Mouse (Mus musculus) c-Kit-negative CD71-positive TER-119-positive erythroid progenitor cells, embryonic 14.5 days (primary cell): ENCODE data around the gene Gpnmb.
A peak's percentile ranks its signal among the peaks of the same experiment; 100 is the strongest.

Source experiments
- DNase-seq: peaks from one replicate; pipeline ENCODE4 v3.0.0-alpha.2; 2013; ENCODE audit warnings: low read depth, low spot score

Gene Gpnmb

GRCm38 (mm10) chr6:49031230-49031629 is 5.1 kb upstream of the Gpnmb start:
- no peak for DNase-seq

GRCm38 (mm10) chr6:49032783-49033182 is 3.6 kb upstream of the Gpnmb start:
- DNase-seq, result no peak

- no peak for DNase-seq
These were observed 919 bp downstream of the Gpnmb start for GRCm38 (mm10) chr6:49037268-49037662.

- DNase-seq, result no peak
These were observed 3.3 kb downstream of the Gpnmb start for GRCm38 (mm10) chr6:49039470-49040180.

GRCm38 (mm10) chr6:49046502-49046901 is 10.2 kb downstream of the Gpnmb start:
- no peak for DNase-seq

- no peak for DNase-seq
These were observed 10.6 kb downstream of the Gpnmb start for GRCm38 (mm10) chr6:49046976-49047375.

GRCm38 (mm10) chr6:49047848-49048247 is 11.5 kb downstream of the Gpnmb start:
- DNase-seq, result no peak

- DNase-seq, result no peak
These were observed 12.0 kb downstream of the Gpnmb start for GRCm38 (mm10) chr6:49048395-49048794.

GRCm38 (mm10) chr6:49050677-49051410 is 14.5 kb downstream of the Gpnmb start:
- no peak for DNase-seq

- DNase-seq, result no peak
These were observed 15.8 kb downstream of the Gpnmb start for GRCm38 (mm10) chr6:49052191-49052590.

- DNase-seq, result no peak
These were observed 18.9 kb downstream of the Gpnmb start for GRCm38 (mm10) chr6:49055256-49055733.

GRCm38 (mm10) chr6:49056009-49056408 is 19.7 kb downstream of the Gpnmb start:
- no peak for DNase-seq

- DNase-seq, result peak; percentile 43
These were observed 21.0 kb downstream of the Gpnmb start for GRCm38 (mm10) chr6:49057053-49058021.

GRCm38 (mm10) chr6:49068361-49068760 is 32.0 kb downstream of the Gpnmb start:
- DNase-seq, result no peak

- DNase-seq, result peak; percentile 88
These were observed 37.2 kb downstream of the Gpnmb start, which contains the start of gene Malsu1 for GRCm38 (mm10) chr6:49073304-49074116. Malsu1 (plus strand) TSS chr6:49073795.

GRCm38 (mm10) chr6:49074117-49074490 is 37.8 kb downstream of the Gpnmb start:
- DNase-seq, result peak; percentile 22

GRCm38 (mm10) chr6:49077894-49078293 is 41.5 kb downstream of the Gpnmb start:
- DNase-seq, result no peak

- DNase-seq, result no peak
These were observed 43.0 kb downstream of the Gpnmb start for GRCm38 (mm10) chr6:49079313-49079712.

- no peak for DNase-seq
These were observed 46.7 kb downstream of the Gpnmb start for GRCm38 (mm10) chr6:49083008-49083407.

GRCm38 (mm10) chr6:49094968-49095367 is 58.6 kb downstream of the Gpnmb start:
- DNase-seq, result no peak

- no peak for DNase-seq
These were observed 60.1 kb downstream of the Gpnmb start for GRCm38 (mm10) chr6:49096421-49096820.
